Comparison of ENCODE assay signal across 17 mouse cellular contexts in genomic region chr3:80124621-80125020, GRCm38 (mm10).
"Had no signal": no experiment of that assay in that cellular context is flagged by ENCODE, and none has a peak within 500 bp of the region (broad histone marks: within the 10 kb centered on the region; RNA-seq: fewer than 3 reads in every experiment).

No protein-coding gene starts in this region.

- DNase-seq: gastrocnemius, adult 2 months; gastrocnemius, postnatal 10 days; gastrocnemius, postnatal 25 days; heart, adult 18-20 months; heart, postnatal 14 days; heart, postnatal 36 days; kidney, adult 11 months; kidney, adult 2 months; kidney, adult 9 months; kidney, postnatal 14 days; kidney, postnatal 36 days; layer of hippocampus, adult 9-11 months; layer of hippocampus, postnatal 36 days had no signal

- ATAC-seq: forebrain, embryonic 16.5 days; hindbrain, postnatal 0 days; intestine, embryonic 16.5 days; liver, embryonic 12.5 days had no signal
